ENCODE assay signal across 49 mouse cellular contexts in the genomic region with DNA sequence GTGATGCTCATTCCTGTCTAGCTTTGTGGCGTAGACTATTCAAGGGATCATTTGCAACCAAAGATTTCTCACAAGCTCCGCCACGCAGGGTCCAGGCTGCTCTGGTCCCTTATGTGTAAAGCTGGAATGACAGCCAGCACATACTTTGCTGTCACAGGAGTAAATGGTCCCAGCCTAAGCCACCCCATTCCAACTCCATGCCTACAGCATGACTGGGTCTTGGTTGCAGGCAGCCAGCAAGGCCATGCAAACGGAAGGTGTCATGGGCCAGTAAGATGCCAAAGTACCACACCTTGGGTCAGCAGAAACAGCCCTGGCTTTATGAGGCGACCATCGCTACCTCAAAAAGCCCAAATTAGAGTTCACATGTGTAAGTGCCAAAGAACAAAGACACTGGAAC. TPM values are rescaled to one million over a fixed set of nuclear protein-coding genes. Genes with fewer than 3 reads are reported as not detected.
"Had no signal": no experiment of that assay in that cellular context is flagged by ENCODE, and none has a peak within 500 bp of the region (broad histone marks: within the 10 kb centered on the region; RNA-seq: fewer than 3 reads in every experiment).

No protein-coding gene starts in this region.

- H3K27me3 ChIP-seq: heart, embryonic 12.5 days; hindbrain, embryonic 13.5 days; hindbrain, embryonic 15.5 days; intestine, embryonic 15.5 days; kidney, embryonic 15.5 days had no signal

- H3K4me2 ChIP-seq: heart, embryonic 11.5 days; heart, embryonic 12.5 days; heart, embryonic 13.5 days; heart, embryonic 15.5 days; hindbrain, embryonic 12.5 days; hindbrain, embryonic 13.5 days; hindbrain, embryonic 14.5 days; hindbrain, embryonic 15.5 days; intestine, embryonic 15.5 days; kidney, embryonic 15.5 days had no signal

- DNase-seq: heart, postnatal 36 days; kidney, adult 11 months; kidney, adult 18-20 months; kidney, adult 2 months; kidney, adult 8-10 months; kidney, adult 9 months; kidney, postnatal 10 days; kidney, postnatal 14 days; kidney, postnatal 25 days; kidney, postnatal 36 days; layer of hippocampus, adult 9-11 months; layer of hippocampus, postnatal 36 days had no signal

- H3K9me3 ChIP-seq: heart, embryonic 10.5 days; heart, embryonic 12.5 days; heart, embryonic 13.5 days; heart, embryonic 15.5 days; hindbrain, embryonic 10.5 days; hindbrain, embryonic 12.5 days; hindbrain, embryonic 13.5 days; hindbrain, embryonic 15.5 days; intestine, embryonic 15.5 days; kidney, embryonic 15.5 days had no signal

- H3K27ac ChIP-seq: heart, embryonic 10.5 days; heart, embryonic 13.5 days; heart, embryonic 15.5 days; hindbrain, embryonic 10.5 days; hindbrain, embryonic 12.5 days; hindbrain, embryonic 13.5 days; hindbrain, embryonic 14.5 days; hindbrain, embryonic 15.5 days; hindbrain, postnatal 0 days; intestine, embryonic 15.5 days; kidney, embryonic 15.5 days; kidney, postnatal 0 days; layer of hippocampus, adult 2 months had no signal

- H3K9ac ChIP-seq: heart, embryonic 12.5 days; heart, embryonic 13.5 days; heart, embryonic 15.5 days; hindbrain, embryonic 12.5 days; hindbrain, embryonic 13.5 days; hindbrain, embryonic 14.5 days; hindbrain, embryonic 15.5 days; intestine, embryonic 15.5 days; kidney, embryonic 15.5 days had no signal

- ATAC-seq: hindbrain, embryonic 16.5 days; hindbrain, postnatal 0 days; inflammation-experienced regulatory T-cells, adult 6 months; intestine, embryonic 15.5 days; intestine, embryonic 16.5 days; intestine, postnatal 0 days had no signal

- H3K36me3 ChIP-seq: heart, embryonic 10.5 days; heart, embryonic 12.5 days; heart, embryonic 13.5 days; heart, embryonic 15.5 days; hindbrain, embryonic 10.5 days; hindbrain, embryonic 12.5 days; hindbrain, embryonic 13.5 days; hindbrain, embryonic 15.5 days; intestine, embryonic 15.5 days; kidney, embryonic 15.5 days had no signal

- H3K4me3 ChIP-seq: heart, embryonic 10.5 days; heart, embryonic 12.5 days; heart, embryonic 13.5 days; heart, embryonic 15.5 days; hindbrain, embryonic 10.5 days; hindbrain, embryonic 12.5 days; hindbrain, embryonic 13.5 days; hindbrain, embryonic 15.5 days; intestine, embryonic 15.5 days; kidney, embryonic 15.5 days; layer of hippocampus, adult 2 months had no signal

- H3K4me1 ChIP-seq: hindbrain, embryonic 12.5 days; hindbrain, embryonic 13.5 days; hindbrain, embryonic 15.5 days had no signal

RNA-seq across cellular contexts. Expression of a gene that starts 2.4 kb away (rescaled TPM):
- total RNA-seq: heart, postnatal 10 days; heart, postnatal 14 days; heart, postnatal 25 days; heart, postnatal 36 days; hematopoietic stem cell, adult 5-6 weeks; hindbrain, postnatal 0 days; layer of hippocampus, adult 18-20 months; layer of hippocampus, adult 2 months; layer of hippocampus, adult 8-10 months; layer of hippocampus, postnatal 10 days; layer of hippocampus, postnatal 14 days; layer of hippocampus, postnatal 25 days; layer of hippocampus, postnatal 36 days; left cerebral cortex, adult 18-20 months had no signal
- polyA plus RNA-seq: heart, embryonic 10.5 days; heart, embryonic 11.5 days; heart, embryonic 12.5 days; heart, embryonic 13.5 days; heart, embryonic 14.5 days; heart, embryonic 15.5 days; heart, postnatal 0 days; hindbrain, embryonic 10.5 days; hindbrain, embryonic 11.5 days; hindbrain, embryonic 12.5 days; hindbrain, embryonic 13.5 days; hindbrain, embryonic 14.5 days; hindbrain, embryonic 15.5 days; hindbrain, embryonic 16.5 days; hindbrain, postnatal 0 days; intestine, embryonic 14.5 days; intestine, postnatal 0 days; kidney, embryonic 14.5 days; kidney, embryonic 15.5 days; kidney, embryonic 16.5 days; kidney, postnatal 0 days had no signal

RNA-seq across cellular contexts. Expression of a gene that starts 20.4 kb away (rescaled TPM):
- total RNA-seq: heart, postnatal 10 days; heart, postnatal 14 days; heart, postnatal 25 days; heart, postnatal 36 days; hematopoietic stem cell, adult 5-6 weeks; layer of hippocampus, adult 2 months; layer of hippocampus, adult 8-10 months; layer of hippocampus, postnatal 14 days; layer of hippocampus, postnatal 25 days; layer of hippocampus, postnatal 36 days; left cerebral cortex, adult 18-20 months had no signal
- polyA plus RNA-seq: heart, embryonic 10.5 days; heart, embryonic 11.5 days; heart, embryonic 12.5 days; heart, embryonic 13.5 days; heart, embryonic 14.5 days; heart, embryonic 15.5 days; heart, embryonic 16.5 days; heart, postnatal 0 days; hindbrain, embryonic 10.5 days; hindbrain, embryonic 11.5 days; hindbrain, embryonic 12.5 days; hindbrain, embryonic 13.5 days; intestine, embryonic 15.5 days; intestine, embryonic 16.5 days; intestine, postnatal 0 days; kidney, adult 2 months; kidney, embryonic 14.5 days; kidney, embryonic 15.5 days; kidney, embryonic 16.5 days; kidney, postnatal 0 days had no signal

RNA-seq across cellular contexts. Expression of a gene that starts 23.3 kb away (rescaled TPM):
- total RNA-seq: heart, postnatal 10 days; heart, postnatal 14 days; heart, postnatal 25 days; heart, postnatal 36 days; hematopoietic stem cell, adult 5-6 weeks; hindbrain, postnatal 0 days; layer of hippocampus, adult 18-20 months; layer of hippocampus, adult 2 months; layer of hippocampus, adult 8-10 months; layer of hippocampus, postnatal 10 days; layer of hippocampus, postnatal 14 days; layer of hippocampus, postnatal 25 days; layer of hippocampus, postnatal 36 days; left cerebral cortex, adult 18-20 months had no signal
- polyA plus RNA-seq: heart, embryonic 10.5 days; heart, embryonic 11.5 days; heart, embryonic 12.5 days; heart, embryonic 13.5 days; heart, embryonic 14.5 days; heart, embryonic 15.5 days; heart, embryonic 16.5 days; heart, postnatal 0 days; hindbrain, embryonic 10.5 days; hindbrain, embryonic 11.5 days; hindbrain, embryonic 12.5 days; hindbrain, embryonic 13.5 days; hindbrain, embryonic 14.5 days; hindbrain, embryonic 15.5 days; hindbrain, embryonic 16.5 days; hindbrain, postnatal 0 days; inflammation-experienced regulatory T-cells, adult 6 months; intestine, embryonic 14.5 days; intestine, embryonic 15.5 days; intestine, embryonic 16.5 days; intestine, postnatal 0 days; kidney, adult 2 months; kidney, embryonic 14.5 days; kidney, embryonic 15.5 days; kidney, embryonic 16.5 days; kidney, postnatal 0 days; large intestine, adult 2 months had no signal

RNA-seq across cellular contexts. Expression of a gene that starts 30.2 kb away (rescaled TPM):
- total RNA-seq: heart, postnatal 10 days; heart, postnatal 14 days; heart, postnatal 25 days; heart, postnatal 36 days; hematopoietic stem cell, adult 5-6 weeks; hindbrain, postnatal 0 days; layer of hippocampus, adult 18-20 months; layer of hippocampus, adult 2 months; layer of hippocampus, adult 8-10 months; layer of hippocampus, postnatal 10 days; layer of hippocampus, postnatal 14 days; layer of hippocampus, postnatal 25 days; layer of hippocampus, postnatal 36 days; left cerebral cortex, adult 18-20 months had no signal
- polyA plus RNA-seq: heart, embryonic 10.5 days; heart, embryonic 11.5 days; heart, embryonic 12.5 days; heart, embryonic 13.5 days; heart, embryonic 14.5 days; heart, embryonic 15.5 days; heart, embryonic 16.5 days; heart, postnatal 0 days; hindbrain, embryonic 10.5 days; hindbrain, embryonic 11.5 days; hindbrain, embryonic 12.5 days; hindbrain, embryonic 13.5 days; hindbrain, embryonic 14.5 days; hindbrain, embryonic 15.5 days; hindbrain, embryonic 16.5 days; inflammation-experienced regulatory T-cells, adult 6 months; intestine, embryonic 14.5 days; intestine, embryonic 15.5 days; intestine, embryonic 16.5 days; intestine, postnatal 0 days; kidney, adult 2 months; kidney, embryonic 14.5 days; kidney, embryonic 15.5 days; kidney, embryonic 16.5 days; kidney, postnatal 0 days; large intestine, adult 2 months had no signal

RNA-seq across cellular contexts. Expression of a gene that starts 38.9 kb away (rescaled TPM):
- total RNA-seq: heart, postnatal 10 days; heart, postnatal 25 days; heart, postnatal 36 days; hematopoietic stem cell, adult 5-6 weeks; hindbrain, postnatal 0 days; layer of hippocampus, adult 18-20 months; layer of hippocampus, adult 2 months; layer of hippocampus, adult 8-10 months; layer of hippocampus, postnatal 10 days; layer of hippocampus, postnatal 14 days; layer of hippocampus, postnatal 25 days; layer of hippocampus, postnatal 36 days; left cerebral cortex, adult 18-20 months had no signal
- polyA plus RNA-seq: heart, embryonic 10.5 days; heart, embryonic 11.5 days; heart, embryonic 12.5 days; heart, embryonic 13.5 days; heart, embryonic 14.5 days; heart, embryonic 15.5 days; heart, embryonic 16.5 days; heart, postnatal 0 days; hindbrain, embryonic 10.5 days; hindbrain, embryonic 11.5 days; hindbrain, embryonic 12.5 days; hindbrain, embryonic 14.5 days; hindbrain, embryonic 16.5 days; hindbrain, postnatal 0 days; inflammation-experienced regulatory T-cells, adult 6 months; intestine, embryonic 14.5 days; kidney, adult 2 months; kidney, embryonic 14.5 days; kidney, embryonic 15.5 days; kidney, embryonic 16.5 days; kidney, postnatal 0 days had no signal
